Mouse (Mus musculus) forebrain, embryonic 15.5 days (tissue): ENCODE measurements around the gene P4ha1. TPM values are rescaled to one million over a fixed set of nuclear protein-coding genes. Genes with fewer than 3 reads are reported as not detected.
A peak's percentile ranks its signal among the peaks of the same experiment; 100 is the strongest.

ENCODE experiments used
- ATAC-seq: fragments of 200-750 bp; cut with Nextera tagmentation; replicated peaks from 2 replicates; pipeline ENCODE4 v1.8.0; 2017; ENCODE audit warnings: mild to moderate bottlenecking, moderate TSS enrichment, moderate library complexity
- H3K27ac ChIP-seq: fragments of 300-500 bp; sonication (generic); replicated peaks from 2 replicates; pipeline ENCODE4 v1.5.1; 2015; ENCODE audit warnings: mild to moderate bottlenecking, inconsistent platforms
- H3K27me3 ChIP-seq: fragments of 300-500 bp; sonication (generic); 2 replicates; pipeline ENCODE4 v1.6.1; 2015; ENCODE audit warnings: inconsistent platforms
- H3K36me3 ChIP-seq: fragments of 300-500 bp; sonication (generic); 2 replicates; pipeline ENCODE4 v1.6.1; 2015; ENCODE audit warnings: mild to moderate bottlenecking, inconsistent platforms
- H3K4me1 ChIP-seq: fragments of 300-500 bp; sonication (generic); 2 replicates; pipeline ENCODE4 v1.6.1; 2015; ENCODE audit warnings: inconsistent platforms
- H3K4me2 ChIP-seq: fragments of 300-500 bp; sonication (generic); replicated peaks from 2 replicates; pipeline ENCODE4 v1.6.1; 2015; ENCODE audit warnings: mild to moderate bottlenecking, inconsistent platforms
- H3K4me3 ChIP-seq: fragments of 300-500 bp; sonication (generic); 2 replicates; pipeline ENCODE4 v1.5.1; 2015; ENCODE audit warnings: mild to moderate bottlenecking, inconsistent platforms
- H3K9ac ChIP-seq: fragments of 300-500 bp; sonication (generic); replicated peaks from 2 replicates; pipeline ENCODE4 v1.6.1; 2015; ENCODE audit warnings: mild to moderate bottlenecking, inconsistent platforms
- H3K9me3 ChIP-seq: fragments of 300-500 bp; sonication (generic); 2 replicates; pipeline ENCODE4 v1.6.1; 2016; ENCODE audit warnings: inconsistent platforms
- WGBS: fragments of 180-500 bp; shearing (Covaris S2); methylation state at CpG from one replicate; pipeline ENCODE4 v1.1.7; 2015; ENCODE audit warnings: mixed read lengths; 5-methylcytosine and 5-hydroxymethylcytosine counted together
- polyA plus RNA-seq: library from polyadenylated mRNA; unstranded; fragments of >200 nt; fragmentation: Nextera tagmentation; extraction: Ambion mirVana; gene quantifications from 2 replicates; pipeline ENCODE4 v1.2.1, GENCODE M21; 2015

The P4ha1 gene
- polyA plus RNA-seq, 1 experiment from 2014 or later = 34.7 TPM

DNA sequence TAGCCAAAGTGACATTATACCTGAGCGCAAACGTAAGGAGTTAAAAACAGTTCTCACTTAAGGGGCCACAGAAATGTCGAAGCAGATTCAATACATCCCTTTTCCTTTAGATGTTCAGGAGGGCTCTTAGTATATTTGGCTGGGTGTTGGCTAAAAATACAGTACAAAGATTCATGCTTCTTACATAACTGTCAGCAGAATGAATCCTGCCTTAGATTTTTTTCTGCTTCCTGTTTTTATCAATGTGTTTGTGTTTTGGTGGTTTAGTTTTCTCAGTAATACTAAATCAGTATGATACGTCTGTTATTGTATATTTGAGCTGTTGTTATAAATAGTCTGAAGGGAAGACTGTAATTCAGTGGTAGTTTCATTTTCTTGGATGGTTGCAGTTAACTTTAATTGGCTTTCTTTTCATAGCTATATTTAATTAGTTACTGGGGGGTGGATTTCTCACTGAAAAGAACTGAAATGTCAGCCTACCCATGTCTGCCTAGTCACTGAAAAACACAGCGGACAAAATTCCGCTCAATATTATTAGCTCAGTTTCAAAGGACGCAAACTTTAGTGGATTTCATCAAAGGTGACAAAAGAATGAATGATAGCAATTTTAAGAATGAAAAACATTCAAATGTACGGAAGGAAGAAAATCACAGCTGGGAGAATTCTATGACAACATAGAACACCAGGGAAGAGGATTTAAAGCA lies 3.7 kb downstream of the P4ha1 start:
- Histone ChIP-seq H3K9me3 (no peaks in the 10 kb centered on the region), H3K27me3 (no peaks in the 10 kb centered on the region), H3K4me1 (peaks cover 32% of the 10 kb centered on the region), H3K27ac (no peak overlapping the region), H3K4me3 (no peak overlapping the region), H3K4me2 (peak overlapping the region; percentile 6; the same call in 1 of the 2 replicates), H3K9ac (no peak overlapping the region), H3K36me3 (no peaks in the 10 kb centered on the region)
- no peak for ATAC-seq
- WGBS = 42% methylated on average over 8 of the region's 8 CpGs

DNA sequence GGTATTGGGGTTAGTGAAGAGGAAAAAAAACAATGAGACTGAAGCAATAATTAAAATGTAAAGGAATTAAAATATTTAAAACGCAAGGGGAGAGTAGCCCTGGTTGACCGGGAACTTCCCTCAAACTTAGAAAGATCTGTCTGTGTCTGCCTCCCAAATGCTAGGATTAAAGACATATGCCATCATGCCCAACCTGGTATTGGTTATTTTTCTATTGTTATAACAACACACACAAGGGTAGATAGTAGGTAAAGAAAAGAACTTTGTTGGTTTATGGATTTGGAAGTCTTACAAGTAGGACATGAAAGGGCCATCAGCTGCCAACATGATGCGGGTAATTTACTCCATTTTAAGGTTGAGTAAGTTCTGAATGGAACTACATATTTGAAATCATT lies 4.2 kb downstream of the P4ha1 start:
- no peak overlapping the region for H3K9ac ChIP-seq
- H3K27me3 ChIP-seq = no peaks in the 10 kb centered on the region
- no peak for ATAC-seq
- 0 out of 2 replicates have a peak overlapping the region, but pooled peaks have one; percentile 6 for H3K4me2 ChIP-seq
- no peak overlapping the region for H3K4me3 ChIP-seq
- H3K9me3 ChIP-seq = no peaks in the 10 kb centered on the region
- no peaks in the 10 kb centered on the region for H3K36me3 ChIP-seq
- H3K4me1 ChIP-seq = peaks cover 31% of the 10 kb centered on the region
- 64% methylated on average over 3 of the region's 3 CpGs for WGBS
- no peak overlapping the region for H3K27ac ChIP-seq

DNA sequence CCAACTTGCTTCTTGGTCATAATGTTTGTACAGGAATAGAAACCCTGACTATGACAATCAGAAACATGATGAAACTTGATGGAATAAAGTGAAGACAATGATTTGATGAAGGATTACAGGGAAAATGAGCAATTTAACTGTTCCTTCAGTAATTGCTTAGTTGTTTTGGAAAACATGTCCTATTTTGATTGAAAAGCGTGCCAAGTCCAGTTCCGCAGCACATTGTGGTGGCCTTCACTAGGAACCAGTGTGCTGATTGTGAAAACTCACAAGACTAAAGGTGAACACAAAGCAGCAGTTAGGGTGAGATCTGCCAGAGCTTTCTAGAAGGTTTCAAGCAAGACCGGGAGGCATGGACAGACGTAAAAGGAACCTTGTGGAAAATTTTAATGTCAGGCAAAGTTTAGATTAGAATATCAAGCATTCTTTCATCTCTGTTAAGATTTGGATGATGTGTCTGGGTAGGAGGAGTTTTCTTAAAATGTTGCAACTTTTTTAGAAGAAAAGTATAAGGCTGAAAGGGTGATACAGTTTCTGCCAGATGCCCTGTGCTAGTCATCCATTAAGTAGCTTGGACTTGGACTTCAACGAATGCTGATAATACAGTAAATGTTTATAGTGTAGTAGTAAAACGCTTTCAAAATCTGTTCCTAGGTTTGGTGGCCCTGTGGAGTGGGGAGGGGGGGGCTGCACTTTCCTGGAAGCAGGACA lies 8.6 kb downstream of the P4ha1 start:
- WGBS = 91% methylated on average over 6 of the region's 6 CpGs
- no peak for ATAC-seq

DNA sequence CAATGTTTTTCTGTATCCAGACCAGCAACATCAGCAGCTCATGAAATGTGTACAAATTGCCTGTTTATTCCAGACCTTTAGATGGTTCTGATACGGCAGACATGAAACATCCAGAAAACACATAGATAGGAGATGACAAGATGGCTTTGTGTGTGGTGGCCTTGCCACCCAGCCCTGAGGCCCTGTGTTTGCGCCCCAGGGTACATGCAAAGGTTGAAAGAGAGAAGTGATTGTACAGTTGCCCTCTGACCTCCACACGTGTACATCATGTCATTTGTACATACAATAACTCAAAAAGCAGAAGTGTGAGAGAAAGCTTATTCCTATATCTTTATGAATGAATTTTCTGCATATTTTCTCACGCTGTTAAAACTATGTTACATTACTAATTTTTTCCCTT lies 10.3 kb downstream of the P4ha1 start:
- Histone ChIP-seq H3K27ac (no peak overlapping the region), H3K4me2 (no peak overlapping the region), H3K4me3 (no peak overlapping the region), H3K4me1 (peaks cover 12% of the 10 kb centered on the region), H3K36me3 (peaks cover 2% of the 10 kb centered on the region; the same call in 1 of the 2 replicates), H3K9me3 (no peaks in the 10 kb centered on the region), H3K27me3 (no peaks in the 10 kb centered on the region), H3K9ac (no peak overlapping the region)
- ATAC-seq = no peak
- 85% methylated on average over 4 of the region's 4 CpGs for WGBS

More for the DNA sequence above, 8.6 kb downstream of the P4ha1 start:
- Histone ChIP-seq H3K27ac (no peak overlapping the region), H3K36me3 (no peaks in the 10 kb centered on the region), H3K4me2 (no peak overlapping the region), H3K4me1 (peaks cover 16% of the 10 kb centered on the region), H3K9ac (no peak overlapping the region), H3K9me3 (no peaks in the 10 kb centered on the region), H3K27me3 (no peaks in the 10 kb centered on the region), H3K4me3 (no peak overlapping the region)

DNA sequence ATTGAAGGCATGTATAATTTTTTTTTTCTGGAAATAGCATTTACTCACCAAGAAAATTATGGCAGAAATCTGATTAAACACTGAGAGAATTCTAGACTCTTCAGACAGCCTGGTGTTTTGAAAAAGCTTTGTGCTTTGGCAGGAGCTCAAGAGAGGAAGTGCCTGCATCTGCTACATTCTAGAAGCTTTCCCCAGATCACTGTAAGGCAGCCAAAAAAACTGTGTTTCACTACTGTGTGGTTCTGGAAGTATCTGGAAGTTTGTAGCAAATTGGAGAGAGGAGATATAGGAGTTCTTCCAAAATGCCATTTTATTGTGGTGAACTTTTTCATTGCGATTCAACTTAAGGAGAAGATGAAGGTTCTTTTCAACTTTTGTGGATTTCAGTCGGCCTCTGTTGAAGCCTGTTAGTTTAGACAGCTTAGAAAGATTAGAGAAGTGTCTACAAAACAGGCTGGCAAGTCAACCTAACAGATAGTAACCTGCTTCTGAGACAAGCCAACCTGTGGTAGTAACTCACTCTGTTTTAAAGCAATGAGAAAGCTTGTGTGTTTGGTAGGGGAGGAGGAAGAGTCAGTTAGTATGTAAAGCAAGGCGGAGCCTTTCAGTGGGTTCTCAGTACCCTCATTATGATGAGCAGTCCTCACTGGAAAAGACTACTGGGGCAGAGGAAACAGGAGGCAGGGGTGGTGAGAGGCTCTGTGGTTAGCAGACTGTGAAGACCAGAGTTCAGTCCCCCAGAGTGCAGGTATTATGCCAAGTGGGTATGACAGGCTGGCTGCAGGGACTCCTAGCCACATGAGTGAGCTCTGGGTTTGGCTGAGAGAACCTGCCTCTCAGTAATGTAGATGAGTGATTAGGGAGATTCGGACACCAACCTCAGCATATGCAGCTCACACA lies 12.1 kb downstream of the P4ha1 start:
- H3K27ac ChIP-seq = peak overlapping the region; percentile 45
- WGBS = 76% methylated on average over 4 of the region's 4 CpGs
- ATAC-seq = no peak

DNA sequence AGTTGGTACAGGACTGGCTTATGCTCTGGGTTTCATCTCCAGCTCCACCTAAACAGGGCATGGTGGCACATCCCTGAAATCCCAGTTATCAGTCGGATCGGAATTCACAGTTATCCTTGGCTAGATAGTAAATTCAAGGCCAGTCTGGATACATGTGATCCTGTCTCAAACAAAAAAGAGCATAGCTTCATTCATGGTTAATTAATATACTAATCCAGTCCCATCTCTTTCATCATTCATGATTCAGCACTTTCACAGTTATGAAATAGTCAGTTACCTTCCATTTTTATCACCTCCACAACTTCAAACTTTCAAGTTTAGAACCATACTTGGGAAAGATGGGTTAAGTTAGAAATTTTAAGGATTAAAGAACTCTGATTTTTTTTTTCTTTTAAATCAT lies 13.0 kb downstream of the P4ha1 start:
- WGBS = 86% methylated on average over 2 of the region's 2 CpGs
- H3K27ac ChIP-seq = no peak overlapping the region
- no peak overlapping the region for H3K4me2 ChIP-seq
- no peak overlapping the region for H3K4me3 ChIP-seq
- H3K27me3 ChIP-seq = no peaks in the 10 kb centered on the region
- H3K9me3 ChIP-seq = no peaks in the 10 kb centered on the region
- H3K4me1 ChIP-seq = peaks cover 12% of the 10 kb centered on the region
- ATAC-seq = no peak
- H3K36me3 ChIP-seq = peaks cover 14% of the 10 kb centered on the region
- no peak overlapping the region for H3K9ac ChIP-seq

More for the DNA sequence above, 12.1 kb downstream of the P4ha1 start:
- H3K36me3 ChIP-seq = peaks cover 12% of the 10 kb centered on the region
- H3K4me2 ChIP-seq = no peak overlapping the region
- no peaks in the 10 kb centered on the region for H3K9me3 ChIP-seq
- H3K9ac ChIP-seq = no peak overlapping the region
- H3K4me3 ChIP-seq = no peak overlapping the region
- H3K27me3 ChIP-seq = no peaks in the 10 kb centered on the region
- peaks cover 12% of the 10 kb centered on the region for H3K4me1 ChIP-seq

DNA sequence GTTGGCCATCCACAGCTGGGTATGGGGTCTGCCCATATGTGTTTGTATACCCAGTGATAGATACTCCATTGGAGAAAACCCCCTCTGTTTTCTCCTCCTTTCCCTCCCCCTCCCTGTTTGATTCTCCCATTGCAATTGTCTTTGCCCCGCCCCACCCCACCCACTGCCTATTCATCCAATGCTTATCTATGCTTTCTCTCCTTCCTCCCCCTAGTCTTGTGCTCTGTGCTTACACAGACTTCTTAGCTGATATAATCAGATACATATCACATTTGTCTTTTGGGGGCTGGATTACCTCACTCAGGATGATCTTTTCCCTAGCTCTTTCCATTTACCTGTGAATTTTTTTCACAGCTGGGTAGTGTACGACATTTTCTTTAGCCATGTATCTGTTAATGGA lies 23.5 kb downstream of the P4ha1 start:
- Histone ChIP-seq H3K9me3 (no peaks in the 10 kb centered on the region), H3K9ac (no peak overlapping the region), H3K27me3 (no peaks in the 10 kb centered on the region), H3K4me3 (no peak overlapping the region), H3K4me2 (no peak overlapping the region), H3K4me1 (no peaks in the 10 kb centered on the region), H3K36me3 (peaks cover 49% of the 10 kb centered on the region), H3K27ac (no peak overlapping the region)
- WGBS = over 99% methylated on average over 2 of the region's 2 CpGs
- ATAC-seq = no peak

DNA sequence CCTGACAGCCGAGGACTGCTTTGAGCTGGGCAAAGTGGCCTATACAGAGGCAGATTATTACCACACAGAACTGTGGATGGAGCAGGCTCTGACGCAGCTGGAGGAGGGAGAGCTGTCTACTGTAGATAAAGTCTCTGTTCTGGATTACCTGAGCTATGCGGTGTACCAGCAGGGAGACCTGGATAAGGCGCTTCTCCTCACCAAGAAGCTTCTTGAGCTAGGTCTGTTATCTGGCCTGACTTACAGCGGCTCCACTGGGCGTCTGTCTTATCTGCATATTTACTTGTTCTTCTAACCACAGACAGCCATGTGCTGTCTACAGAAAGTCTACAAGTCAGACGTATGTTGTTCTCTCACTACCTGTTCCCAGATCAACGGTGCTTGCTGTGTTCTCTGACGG lies 25.1 kb downstream of the P4ha1 start:
- H3K27ac ChIP-seq = no peak overlapping the region
- peaks cover 55% of the 10 kb centered on the region for H3K36me3 ChIP-seq
- H3K9ac ChIP-seq = no peak overlapping the region
- no peaks in the 10 kb centered on the region for H3K27me3 ChIP-seq
- no peak overlapping the region for H3K4me3 ChIP-seq
- H3K9me3 ChIP-seq = no peaks in the 10 kb centered on the region
- no peak overlapping the region for H3K4me2 ChIP-seq
- ATAC-seq = no peak
- 94% methylated on average over 9 of the region's 9 CpGs for WGBS
- no peaks in the 10 kb centered on the region for H3K4me1 ChIP-seq

DNA sequence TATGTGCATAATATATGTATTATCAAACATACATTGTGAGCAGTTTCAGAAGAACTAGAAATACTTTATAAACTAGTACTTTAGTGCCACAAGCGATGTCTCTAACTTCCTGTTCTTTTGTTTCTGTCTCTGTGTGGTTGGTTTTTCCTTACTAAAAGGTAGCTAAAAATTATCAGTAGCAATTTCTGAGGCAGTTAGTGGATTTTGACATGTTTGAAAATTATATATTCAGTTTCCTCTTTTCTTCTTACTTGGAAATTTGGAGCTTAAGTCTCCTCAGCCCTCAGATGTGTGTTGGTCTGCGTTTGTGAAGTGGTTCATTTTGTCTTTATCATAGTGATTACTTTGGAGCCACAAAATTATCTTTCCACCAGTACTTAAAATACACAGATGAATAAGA lies 26.4 kb downstream of the P4ha1 start:
- Histone ChIP-seq H3K9me3 (no peaks in the 10 kb centered on the region), H3K4me1 (no peaks in the 10 kb centered on the region), H3K27ac (no peak overlapping the region; the same call in 1 of the 2 replicates), H3K36me3 (peaks cover 50% of the 10 kb centered on the region), H3K27me3 (no peaks in the 10 kb centered on the region), H3K4me3 (no peak overlapping the region), H3K4me2 (no peak overlapping the region), H3K9ac (no peak overlapping the region)
- ATAC-seq = no peak
- 98% methylated on average over 2 of the region's 2 CpGs for WGBS

DNA sequence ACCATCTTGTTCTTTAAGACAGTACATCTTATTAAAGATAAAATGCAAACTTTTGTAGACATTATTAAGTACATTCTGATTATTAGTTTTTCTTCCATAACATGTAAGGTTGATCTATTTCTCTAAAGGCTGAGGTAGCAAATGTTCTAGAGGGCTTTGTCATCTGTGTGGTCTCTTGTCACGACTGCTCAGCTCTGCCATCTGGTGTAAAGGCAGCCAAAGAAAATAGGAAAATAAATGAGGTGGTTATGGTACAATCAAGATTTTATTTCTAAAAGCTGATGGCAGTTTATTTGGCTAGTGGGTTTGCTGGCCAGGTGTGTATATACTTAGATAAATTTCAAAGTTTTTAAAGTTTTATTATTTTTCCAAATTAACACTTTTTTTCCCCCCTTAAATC lies 30.0 kb downstream of the P4ha1 start:
- WGBS = 16% methylated on average over 1 of the region's 1 CpGs
- H3K36me3 ChIP-seq = peaks cover 46% of the 10 kb centered on the region
- ATAC-seq = no peak

DNA sequence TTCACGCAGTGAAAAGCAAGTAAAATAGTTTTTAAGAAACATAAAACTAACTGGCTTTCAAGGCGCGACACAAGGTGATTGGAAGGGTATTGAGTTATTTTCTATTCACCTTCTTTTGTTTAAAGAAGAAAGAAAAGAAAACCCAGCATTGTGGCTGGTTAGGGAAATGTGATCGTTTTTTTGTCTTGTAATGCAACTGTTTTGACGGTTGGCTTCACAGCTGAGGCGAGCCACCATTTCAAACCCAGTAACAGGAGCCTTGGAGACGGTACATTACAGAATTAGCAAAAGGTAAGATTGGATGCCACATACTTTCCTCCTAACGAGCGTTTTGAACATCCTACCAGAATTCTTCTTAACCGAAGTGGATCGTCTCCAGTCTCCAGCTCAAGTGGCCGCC lies 31.0 kb downstream of the P4ha1 start:
- no peaks in the 10 kb centered on the region for H3K9me3 ChIP-seq
- H3K27me3 ChIP-seq = no peaks in the 10 kb centered on the region
- H3K36me3 ChIP-seq = peaks cover 37% of the 10 kb centered on the region
- no peak overlapping the region for H3K4me3 ChIP-seq
- no peak for ATAC-seq
- H3K4me1 ChIP-seq = no peaks in the 10 kb centered on the region
- no peak overlapping the region for H3K27ac ChIP-seq
- WGBS = 26% methylated on average over 12 of the region's 12 CpGs
- H3K9ac ChIP-seq = no peak overlapping the region
- H3K4me2 ChIP-seq = no peak overlapping the region

More for the DNA sequence above, 30.0 kb downstream of the P4ha1 start:
- Histone ChIP-seq H3K9ac (no peak overlapping the region), H3K27me3 (no peaks in the 10 kb centered on the region), H3K4me2 (no peak overlapping the region), H3K27ac (no peak overlapping the region), H3K9me3 (no peaks in the 10 kb centered on the region), H3K4me1 (no peaks in the 10 kb centered on the region), H3K4me3 (no peak overlapping the region)

DNA sequence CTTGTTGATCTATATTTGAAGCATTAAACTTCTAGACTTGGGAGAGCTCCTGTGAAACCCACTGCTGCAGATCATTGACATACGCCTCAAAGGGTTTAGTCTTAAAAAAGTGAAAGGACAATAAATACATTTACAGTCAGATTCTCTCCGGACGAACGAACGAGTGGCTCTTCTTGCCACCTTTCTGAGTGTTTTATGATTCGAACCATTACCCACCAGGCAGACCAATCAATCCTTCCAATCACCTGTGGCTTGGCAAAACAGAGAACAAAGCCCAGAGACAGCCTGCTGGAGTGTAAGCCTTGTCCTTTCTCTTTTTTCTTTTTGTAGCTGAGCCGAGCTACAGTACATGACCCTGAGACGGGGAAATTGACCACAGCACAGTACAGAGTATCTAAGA lies 31.9 kb downstream of the P4ha1 start:
- Histone ChIP-seq H3K4me3 (no peak overlapping the region), H3K27ac (no peak overlapping the region), H3K9ac (no peak overlapping the region), H3K36me3 (peaks cover 36% of the 10 kb centered on the region), H3K9me3 (no peaks in the 10 kb centered on the region), H3K27me3 (no peaks in the 10 kb centered on the region), H3K4me1 (no peaks in the 10 kb centered on the region), H3K4me2 (no peak overlapping the region)
- WGBS = 85% methylated on average over 8 of the region's 8 CpGs
- no peak for ATAC-seq
